Mouse (Mus musculus) ES-Bruce4 (cell line): ENCODE data around the gene Mybpc2. TPM values are rescaled to one million over a fixed set of nuclear protein-coding genes. Genes with fewer than 3 reads are reported as not detected.

Experiments used
- H3K27ac ChIP-seq: 2 replicates; pipeline ENCODE4 v1.5.1; 2012; ENCODE audit warnings: low read length, inconsistent platforms; ENCODE audit not compliant: insufficient read depth
- H3K27me3 ChIP-seq: 2 replicates; pipeline ENCODE4 v1.6.1; 2012; ENCODE audit warnings: mild to moderate bottlenecking, low read length, inconsistent platforms; ENCODE audit not compliant: control insufficient read depth, poor library complexity, insufficient read depth, severe bottlenecking
- H3K36me3 ChIP-seq: 2 replicates; pipeline ENCODE4 v1.6.1; 2012; ENCODE audit warnings: inconsistent platforms, mild to moderate bottlenecking, low read length, moderate library complexity; ENCODE audit not compliant: control insufficient read depth, poor library complexity, insufficient read depth, severe bottlenecking
- H3K4me1 ChIP-seq: one replicate; pipeline ENCODE4 v1.8.1; 2011; ENCODE audit warnings: low read length; ENCODE audit not compliant: control insufficient read depth, insufficient read depth
- H3K4me3 ChIP-seq: 2 replicates; pipeline ENCODE4 v1.5.1; 2011; ENCODE audit warnings: low read depth, mild to moderate bottlenecking, low read length
- H3K9ac ChIP-seq: 2 replicates; pipeline ENCODE4 v1.6.1; 2012; ENCODE audit warnings: low read depth, mild to moderate bottlenecking, inconsistent platforms; ENCODE audit not compliant: poor library complexity, severe bottlenecking
- H3K9me3 ChIP-seq: replicated peaks from 2 replicates; pipeline ENCODE4 v1.6.1; 2012; ENCODE audit warnings: mild to moderate bottlenecking, low read length, inconsistent platforms; ENCODE audit not compliant: control insufficient read depth, poor library complexity, insufficient read depth, severe bottlenecking
- CTCF ChIP-seq: IDR thresholded peaks from one replicate; pipeline ENCODE4 v1.8.1; 2011; ENCODE audit warnings: low read depth, low read length
- EP300 ChIP-seq: IDR thresholded peaks from 2 replicates; pipeline ENCODE4 v1.6.1; 2011; ENCODE audit warnings: low read depth, low read length; ENCODE audit not compliant: insufficient read depth
- POLR2A ChIP-seq: IDR thresholded peaks from one replicate; pipeline ENCODE4 v1.8.1; 2011; ENCODE audit warnings: low read length; ENCODE audit not compliant: insufficient read depth
- polyA plus RNA-seq: library from polyadenylated mRNA; stranded (reverse); fragments of >200 nt; gene quantifications from 2 replicates; pipeline ENCODE4 v1.2.4, GENCODE M21; 2011; ENCODE audit warnings: low read depth; ENCODE audit not compliant: missing spikeins, insufficient read depth, insufficient read length

Mybpc2 gene
- polyA plus RNA-seq, 1 experiment, result 2.5 TPM

GRCm38 (mm10) chr7:44534656-44535441, 10.4 kb upstream of the Mybpc2 start:
- Histone ChIP-seq H3K9ac (no peak overlapping the region), H3K36me3 (peaks cover 19% of the 10 kb centered on the region), H3K27ac (no peak overlapping the region), H3K4me1 (peaks cover 10% of the 10 kb centered on the region), H3K4me3 (no peak overlapping the region), H3K9me3 (no peaks in the 10 kb centered on the region), H3K27me3 (no peaks in the 10 kb centered on the region)
- TF ChIP-seq CTCF, result peak; percentile 1
- TF ChIP-seq EP300, result no peak

- no peak overlapping the region for H3K27ac ChIP-seq
- H3K9ac ChIP-seq, result no peak overlapping the region
- peaks cover 10% of the 10 kb centered on the region for H3K4me1 ChIP-seq
- H3K36me3 ChIP-seq, result peaks cover 19% of the 10 kb centered on the region
- H3K27me3 ChIP-seq, result no peaks in the 10 kb centered on the region
- TF ChIP-seq POLR2A, result no peak
- TF ChIP-seq EP300, result no peak
- no peak for TF ChIP-seq CTCF
- no peak overlapping the region for H3K4me3 ChIP-seq
- H3K9me3 ChIP-seq, result no peaks in the 10 kb centered on the region
Measured at GRCm38 (mm10) chr7:44534242-44534641, 9.8 kb upstream of the Mybpc2 start.

- TF ChIP-seq CTCF (no peak), POLR2A (no peak), EP300 (no peak)
- peak overlapping the region; percentile 5; the same call in 1 of the 2 replicates for H3K4me3 ChIP-seq
Measured at GRCm38 (mm10) chr7:44533746-44534045, 9.2 kb upstream of the Mybpc2 start.

GRCm38 (mm10) chr7:44532918-44533745, 8.7 kb upstream of the Mybpc2 start:
- H3K9me3 ChIP-seq, result no peaks in the 10 kb centered on the region
- H3K4me1 ChIP-seq, result peaks cover 13% of the 10 kb centered on the region
- H3K4me3 ChIP-seq, result 0 out of 2 replicates have a peak overlapping the region, but pooled peaks have one; percentile 5
- peaks cover 14% of the 10 kb centered on the region for H3K36me3 ChIP-seq
- TF ChIP-seq POLR2A, result no peak
- H3K9ac ChIP-seq, result no peak overlapping the region
- H3K27ac ChIP-seq, result no peak overlapping the region
- H3K27me3 ChIP-seq, result no peaks in the 10 kb centered on the region

More at GRCm38 (mm10) chr7:44533746-44534045, 9.2 kb upstream of the Mybpc2 start:
- H3K9ac ChIP-seq, result no peak overlapping the region
- H3K27ac ChIP-seq, result no peak overlapping the region
- peaks cover 19% of the 10 kb centered on the region for H3K36me3 ChIP-seq
- no peaks in the 10 kb centered on the region for H3K9me3 ChIP-seq
- peaks cover 13% of the 10 kb centered on the region for H3K4me1 ChIP-seq
- no peaks in the 10 kb centered on the region for H3K27me3 ChIP-seq

- peaks cover 13% of the 10 kb centered on the region for H3K4me1 ChIP-seq
- no peak within 1 kb of the TSS for H3K9ac ChIP-seq
- H3K4me3 ChIP-seq, result no peak within 1 kb of the TSS
- H3K27ac ChIP-seq, result no peak within 1 kb of the TSS
- no peaks in the 10 kb centered on the region for H3K27me3 ChIP-seq
- no peaks in the 10 kb centered on the region for H3K9me3 ChIP-seq
- no peak for TF ChIP-seq EP300
- no peak for TF ChIP-seq POLR2A
- TF ChIP-seq CTCF, result no peak
- H3K36me3 ChIP-seq, result peaks cover 6% of the 10 kb centered on the region; the same call in 1 of the 2 replicates
Measured at GRCm38 (mm10) chr7:44531946-44532732, 7.7 kb upstream of the Mybpc2 start, which contains the start of gene Spib. Gene Spib (minus strand): TSS chr7:44532071.
